Comparison of ENCODE assay signal across 11 mouse cellular contexts in genomic region chr5:64579086-64579485, GRCm38 (mm10).
DNase-seq lines count a peak whose midpoint lies in the region; ATAC-seq and TF ChIP-seq lines count a peak whose summit lies in the region.
"Had no signal": no experiment of that assay in that cellular context is flagged by ENCODE, and none has a peak within 500 bp of the region (broad histone marks: within the 10 kb centered on the region; RNA-seq: fewer than 3 reads in every experiment).

No protein-coding gene starts in this region.

- H3K27ac ChIP-seq in heart, embryonic 12.5 days (ENCODE audit: poor library complexity, severe bottlenecking) = peak overlapping the region; percentile 72
- peak overlapping the region; percentile 92 for H3K27ac ChIP-seq in brown adipose tissue, adult 24 weeks (replicated peaks; ENCODE audit: low read depth, low read length)
- H3K27ac ChIP-seq in kidney, adult 2 months (ENCODE audit: insufficient read depth, low read depth, low read length) = peak overlapping the region; percentile 54
- peak overlapping the region; percentile 93 for H3K27ac ChIP-seq in liver, embryonic 13.5 days

- H3K9ac ChIP-seq in heart, embryonic 12.5 days = no peak overlapping the region
- H3K9ac ChIP-seq in liver, embryonic 13.5 days = no peak overlapping the region
- H3K9ac ChIP-seq: forebrain, postnatal 0 days had no signal

- H3K4me3 ChIP-seq in heart, embryonic 12.5 days = no peak overlapping the region
- H3K4me3 ChIP-seq in brown adipose tissue, adult 24 weeks (ENCODE audit: insufficient read depth, low read depth, low read length) = no peak overlapping the region
- H3K4me3 ChIP-seq in kidney, adult 2 months (ENCODE audit: insufficient read depth, low read depth, low read length) = no peak overlapping the region
- no peak overlapping the region for H3K4me3 ChIP-seq in liver, embryonic 13.5 days (replicated peaks)
- H3K4me3 ChIP-seq: megakaryocyte, embryonic 14.5 days had no signal

- no peaks in the 10 kb centered on the region for H3K36me3 ChIP-seq in heart, embryonic 12.5 days
- H3K36me3 ChIP-seq in kidney, adult 2 months (ENCODE audit: control insufficient read depth, insufficient read depth, low read length) = no peaks in the 10 kb centered on the region
- H3K36me3 ChIP-seq in liver, embryonic 13.5 days = no peaks in the 10 kb centered on the region

- H3K4me2 ChIP-seq in heart, embryonic 12.5 days = no peak overlapping the region
- H3K4me2 ChIP-seq in liver, embryonic 13.5 days = no peak overlapping the region

- ATAC-seq in heart, embryonic 12.5 days (ENCODE audit: insufficient number of reproducible peaks, low FRiP score) = no peak
- ATAC-seq in liver, embryonic 13.5 days (ENCODE audit: low read depth) = no peak
- no peak for ATAC-seq in megakaryocyte, adult 5-6 weeks (ENCODE audit: poor library complexity, severe bottlenecking)

- no peak for TF ChIP-seq POLR2A in kidney, adult 2 months (IDR thresholded peaks at IDR 0.05; ENCODE audit: low read depth, low read length)

- 59% methylated on average over 5 of the region's 5 CpGs for WGBS in heart, embryonic 12.5 days
- 29% methylated on average over 5 of the region's 5 CpGs for WGBS in kidney, adult 2 months
- 65% methylated on average over 5 of the region's 5 CpGs for WGBS in liver, embryonic 13.5 days (ENCODE audit: insufficient replicate concordance)

- peaks cover 54% of the 10 kb centered on the region for H3K4me1 ChIP-seq in heart, embryonic 12.5 days (replicated peaks)
- peaks cover 26% of the 10 kb centered on the region for H3K4me1 ChIP-seq in brown adipose tissue, adult 24 weeks (ENCODE audit: control insufficient read depth, insufficient read depth, insufficient read length, low read length)
- peaks cover 19% of the 10 kb centered on the region; the same call in 1 of the 2 replicates for H3K4me1 ChIP-seq in kidney, adult 2 months (ENCODE audit: control insufficient read depth, insufficient read depth, low read length)
- peaks cover 60% of the 10 kb centered on the region for H3K4me1 ChIP-seq in liver, embryonic 13.5 days (replicated peaks)

- intact Hi-C loops in heart, postnatal 36 days (cut with DNase I) = no loop called here

- H3K9me3 ChIP-seq in heart, embryonic 12.5 days (replicated peaks) = no peaks in the 10 kb centered on the region
- H3K9me3 ChIP-seq in liver, embryonic 13.5 days (replicated peaks) = no peaks in the 10 kb centered on the region
- H3K9me3 ChIP-seq: megakaryocyte, embryonic 14.5 days had no signal

- TF ChIP-seq CTCF in kidney, adult 2 months (conservative IDR thresholded peaks at IDR 0.05; ENCODE audit: insufficient read depth, insufficient read length, low read depth, low read length) = no peak

- H3K27me3 ChIP-seq in heart, embryonic 12.5 days (replicated peaks) = no peaks in the 10 kb centered on the region
- no peaks in the 10 kb centered on the region for H3K27me3 ChIP-seq in kidney, adult 2 months (replicated peaks; ENCODE audit: control insufficient read depth, insufficient read depth, low read length)
- H3K27me3 ChIP-seq in liver, embryonic 13.5 days = no peaks in the 10 kb centered on the region

- DNase-seq in heart, postnatal 36 days = no peak
- DNase-seq in kidney, adult 2 months = peak; percentile 88
- DNase-seq in liver, embryonic 13.5 days = no peak
- no peak for DNase-seq in thymus, postnatal 4 days
- no peak for DNase-seq in B cell, adult 2 months
- DNase-seq: cerebellum, adult 9-10 months had no signal
